Mouse (Mus musculus) liver, postnatal 0 days (tissue): ENCODE measurements around the gene Bscl2.

Source experiments
- CTCF ChIP-seq: sonication (generic); IDR thresholded peaks from 2 replicates; pipeline ENCODE4 v1.5.1; 2016; ENCODE audit warnings: antibody characterized with exemption, low read depth
- EP300 ChIP-seq: IDR thresholded peaks from 2 replicates; pipeline ENCODE4 v1.6.1; 2016; ENCODE audit warnings: antibody characterized with exemption, low read depth, mild to moderate bottlenecking

GRCm38 (mm10) chr19:8817001-8817400 lies 20.3 kb upstream of the Bscl2 start:
- TF ChIP-seq EP300: no peak
- no peak for TF ChIP-seq CTCF
